Mouse (Mus musculus): ENCODE measurements around the gene Clasp1. TPM values are rescaled to one million over a fixed set of nuclear protein-coding genes. Genes with fewer than 3 reads are reported as not detected.

The Clasp1 gene
- total RNA-seq (2012; rRNA removed) (42.2 and 42.9 TPM in 2 replicates), total RNA-seq (2014; rRNA removed) (31.8 and 32.0 TPM in 2 replicates), polyA plus RNA-seq (2012; ENCODE audit: insufficient read length, low read depth) (51.3 and 53.2 TPM in 2 replicates)

- Histone ChIP-seq H3K4me2 (ENCODE audit: insufficient read depth, low read depth, poor library complexity, severe bottlenecking) (peak within 1 kb of the TSS; percentile 30), H3K4me1 (ENCODE audit: control insufficient read depth in 1 of 2, insufficient read depth in 2 of 2) (peaks cover 4 to 33% of the 10 kb centered on the region in 2 experiments), H3K36me3 (replicated peaks in 1 of 2; ENCODE audit: control insufficient read depth in 1 of 2, insufficient read depth in 1 of 2, low read length in 1 of 2) (peaks cover 6 to 32% of the 10 kb centered on the region in 2 experiments), H3K79me2 (replicated peaks; ENCODE audit: control insufficient read depth, extremely low read depth, insufficient read depth, poor library complexity, severe bottlenecking) (peaks cover 43% of the 10 kb centered on the region), H3K9me3 (replicated peaks; ENCODE audit: low read length) (no peaks in the 10 kb centered on the region), H3K4me3 (replicated peaks in 1 of 3; ENCODE audit: low read depth in 2 of 3, low read length in 2 of 3, poor library complexity in 1 of 3) (peak within 1 kb of the TSS; percentile 86 to 97 (median 91)), H3K27ac (ENCODE audit: insufficient read depth, low read depth) (peak within 1 kb of the TSS; percentile 74), H3K27me3 (replicated peaks) (no peaks in the 10 kb centered on the region), H3K9ac (ENCODE audit: insufficient read depth, low read depth) (peak within 1 kb of the TSS; percentile 100)
- TF ChIP-seq KAT2A (IDR thresholded peaks at IDR 0.05; ENCODE audit: insufficient replicate concordance, low read length), result peak; percentile 70; the same call in 1 of the 2 replicates
- no peak for TF ChIP-seq RAD21 (IDR thresholded peaks at IDR 0.05; ENCODE audit: low read depth, low read length)
- no peak for TF ChIP-seq EP300 (IDR thresholded peaks at IDR 0.05; ENCODE audit: low read length)
- TF ChIP-seq NELFE (IDR thresholded peaks at IDR 0.05; ENCODE audit: low read depth, low read length), result peak; percentile 87
- TF ChIP-seq GABPA (IDR thresholded peaks at IDR 0.05; ENCODE audit: insufficient replicate concordance, low read depth, low read length), result no peak
- peak; percentile 63 for TF ChIP-seq IRF4 (IDR thresholded peaks at IDR 0.05; ENCODE audit: low read depth, low read length)
- no peak for TF ChIP-seq CTCF (conservative IDR thresholded peaks at IDR 0.05 in 1 of 2, IDR thresholded peaks at IDR 0.05 in 1 of 2; ENCODE audit: low read depth in 2 of 2, low read length in 2 of 2)
- TF ChIP-seq ZMIZ1 (IDR thresholded peaks at IDR 0.05; ENCODE audit: low read depth, low read length), result peak; percentile 65
- peak; percentile 50 for TF ChIP-seq TCF12 (IDR thresholded peaks at IDR 0.05; ENCODE audit: low read depth, low read length)
- peak; percentile 80 for TF ChIP-seq POLR2A (IDR thresholded peaks at IDR 0.05; ENCODE audit: low read depth, low read length)
- 0 out of 2 replicates have a peak, but pooled peaks have one; percentile 2 for TF ChIP-seq ETS1 (conservative IDR thresholded peaks at IDR 0.05; ENCODE audit: low read depth, low read length)
- TF ChIP-seq MAFK (IDR thresholded peaks at IDR 0.05; ENCODE audit: insufficient replicate concordance, low read length), result no peak
- peak; percentile 87 for TF ChIP-seq NRF1 (IDR thresholded peaks at IDR 0.05; ENCODE audit: low read depth, low read length)
- TF ChIP-seq USF1 (IDR thresholded peaks at IDR 0.05; ENCODE audit: low read depth, low read length), result no peak
- TF ChIP-seq E2F4 (IDR thresholded peaks at IDR 0.05; ENCODE audit: insufficient replicate concordance, low read depth, low read length), result peak; percentile 88; the same call in 1 of the 2 replicates
- no peak for TF ChIP-seq ZC3H11A (IDR thresholded peaks at IDR 0.05; ENCODE audit: low read depth, low read length)
- no peak for TF ChIP-seq UBTF (IDR thresholded peaks at IDR 0.05; ENCODE audit: low read depth, low read length)
- TF ChIP-seq MAZ (IDR thresholded peaks at IDR 0.05; ENCODE audit: low read depth, low read length), result peak; percentile 10; the same call in 1 of the 2 replicates
- TF ChIP-seq JUN (IDR thresholded peaks at IDR 0.05; ENCODE audit: insufficient read depth, low read depth, low read length), result no peak
- TF ChIP-seq ZKSCAN1 (IDR thresholded peaks at IDR 0.05; ENCODE audit: borderline replicate concordance, low read depth, low read length), result no peak
- no peak for TF ChIP-seq PAX5 (IDR thresholded peaks at IDR 0.05; ENCODE audit: low read length)
- peak; percentile 99 for TF ChIP-seq ZNF384 (IDR thresholded peaks at IDR 0.05; ENCODE audit: low read depth, low read length)
- peak; percentile 68 for TF ChIP-seq TBP (conservative IDR thresholded peaks at IDR 0.05; ENCODE audit: low read depth, low read length)
- TF ChIP-seq ELF1 (IDR thresholded peaks at IDR 0.05; ENCODE audit: low read depth, low read length), result peak; percentile 90
- 0 out of 2 replicates have a peak, but pooled peaks have one; percentile 17 for TF ChIP-seq BHLHE40 (IDR thresholded peaks at IDR 0.05; ENCODE audit: low read depth, low read length)
- 0 out of 2 replicates have a peak, but pooled peaks have one; percentile 34 for TF ChIP-seq RCOR1 (conservative IDR thresholded peaks at IDR 0.05; ENCODE audit: low read depth, low read length)
- TF ChIP-seq MYC (IDR thresholded peaks at IDR 0.05; ENCODE audit: low read depth, low read length), result peak; percentile 69
- TF ChIP-seq POLR2AphosphoS2 (IDR thresholded peaks at IDR 0.05; ENCODE audit: low read depth, low read length), result peak; percentile 88
- TF ChIP-seq MXI1 (IDR thresholded peaks at IDR 0.05; ENCODE audit: low read depth, low read length), result peak; percentile 68
- no peak for TF ChIP-seq USF2 (conservative IDR thresholded peaks at IDR 0.05; ENCODE audit: low read depth, low read length)
- no peak for TF ChIP-seq JUND (conservative IDR thresholded peaks at IDR 0.05; ENCODE audit: low read depth, low read length)
- no peak for TF ChIP-seq SMC3 (IDR thresholded peaks at IDR 0.05; ENCODE audit: low read depth, low read length)
- peak; percentile 29; the same call in 1 of the 2 replicates for TF ChIP-seq SIN3A (IDR thresholded peaks at IDR 0.05; ENCODE audit: low read length)
- 0 out of 2 replicates have a peak, but pooled peaks have one; percentile 37 for TF ChIP-seq CHD2 (IDR thresholded peaks at IDR 0.05; ENCODE audit: low read length)
- TF ChIP-seq CHD1 (IDR thresholded peaks at IDR 0.05; ENCODE audit: low read depth, low read length), result no peak
- peak; percentile 74 for TF ChIP-seq HCFC1 (IDR thresholded peaks at IDR 0.05; ENCODE audit: low read depth, low read length)
- TF ChIP-seq MAX (IDR thresholded peaks at IDR 0.05; ENCODE audit: low read length), result peak; percentile 78
- peak; percentile 40; the same call in 1 of the 2 replicates for TF ChIP-seq MEF2A (IDR thresholded peaks at IDR 0.05; ENCODE audit: borderline replicate concordance, low read depth, low read length)
- dilution Hi-C loops (cut with MboI; ENCODE audit: extremely low pct_ligation_motif_present, extremely low pct_unique_long_range_greater_than_20kb, low sequenced_read_pairs), result no loop called here
- in situ Hi-C loops (cut with MboI; ENCODE audit: low pct_ligation_motif_present, low pct_unique_long_range_greater_than_20kb, low sequenced_read_pairs), result no loop called here
- peak; percentile 97 for DNase-seq (ENCODE audit: extremely low read depth)
Observed at GRCm38 (mm10) chr1:118388757-118389453, at the start of gene Clasp1. Clasp1 (plus strand) TSS chr1:118389058.
